Mouse (Mus musculus) lung, adult 2 months (tissue): ENCODE measurements around the gene Sac3d1. TPM values are rescaled to one million over a fixed set of nuclear protein-coding genes. Genes with fewer than 3 reads are reported as not detected.

Experiments used
- DNase-seq: peaks from one replicate; pipeline ENCODE4 v3.0.0; 2022
- H3K4me1 ChIP-seq: fragments of 200-500 bp; 2 replicates; pipeline ENCODE4 v1.6.1; 2011; ENCODE audit warnings: low read length; ENCODE audit not compliant: control insufficient read depth, insufficient read depth
- H3K4me3 ChIP-seq: fragments of 200-500 bp; replicated peaks from 2 replicates; pipeline ENCODE3; 2011; ENCODE audit warnings: low read depth, mild to moderate bottlenecking, control low read depth, low read length; ENCODE audit errors: extremely low read depth
- CTCF ChIP-seq: fragments of 200-500 bp; IDR thresholded peaks from 2 replicates; pipeline ENCODE4 v1.5.1; 2011; ENCODE audit warnings: mild to moderate bottlenecking, low read length, control low read depth; ENCODE audit not compliant: insufficient read depth
- POLR2A ChIP-seq: fragments of 200-500 bp; IDR thresholded peaks from 2 replicates; pipeline ENCODE4 v1.6.1; 2011; ENCODE audit warnings: low read depth, mild to moderate bottlenecking, control low read depth, low read length, borderline replicate concordance; ENCODE audit errors: extremely low read depth
- WGBS: fragments of 180-500 bp; shearing (Covaris S2); methylation state at CpG from one replicate; pipeline ENCODE4 v1.1.7; 2018; 5-methylcytosine and 5-hydroxymethylcytosine counted together
- polyA plus RNA-seq: library from polyadenylated mRNA; depleted of rRNA; stranded (reverse); fragments of >200 nt; gene quantifications from 2 replicates; pipeline ENCODE4 v1.2.3, GENCODE M21; 2012

Gene Sac3d1
- polyA plus RNA-seq, 1 experiment = 25.3 TPM

- no peak for DNase-seq
- TF ChIP-seq CTCF = no peak
- TF ChIP-seq POLR2A = no peak
- Histone ChIP-seq H3K4me3 (no peak overlapping the region), H3K4me1 (no peaks in the 10 kb centered on the region)
- WGBS = 76% methylated on average over 6 of the region's 6 CpGs
These were observed 16.1 kb downstream of the Sac3d1 start for GRCm38 (mm10) chr19:6102169-6102853.

GRCm38 (mm10) chr19:6101186-6101585 is 17.3 kb downstream of the Sac3d1 start:
- WGBS = 55% methylated on average over 6 of the region's 6 CpGs
- Histone ChIP-seq H3K4me3 (no peak overlapping the region), H3K4me1 (no peaks in the 10 kb centered on the region)
- no peak for DNase-seq
- TF ChIP-seq POLR2A = no peak
- TF ChIP-seq CTCF = no peak

- TF ChIP-seq POLR2A (no peak), CTCF (no peak)
- WGBS = 77% methylated on average over 3 of the region's 3 CpGs
- no peak overlapping the region for H3K4me3 ChIP-seq
- DNase-seq = no peak
- H3K4me1 ChIP-seq = no peaks in the 10 kb centered on the region
These were observed 20.6 kb downstream of the Sac3d1 start for GRCm38 (mm10) chr19:6097847-6098246.

GRCm38 (mm10) chr19:6094119-6094518 is 24.3 kb downstream of the Sac3d1 start, which contains the start of gene AC131692.1:
TSS of gene AC131692.1 (plus strand) at chr19:6094419.
- H3K4me3 ChIP-seq = no peak within 1 kb of the TSS
- DNase-seq = no peak
- no peaks in the 10 kb centered on the region for H3K4me1 ChIP-seq
- WGBS = 81% methylated on average over 7 of the region's 7 CpGs
- no peak for TF ChIP-seq POLR2A
- no peak for TF ChIP-seq CTCF

GRCm38 (mm10) chr19:6088841-6089240 is 29.6 kb downstream of the Sac3d1 start:
- 94% methylated on average over 13 of the region's 13 CpGs for WGBS
- Histone ChIP-seq H3K4me3 (no peak overlapping the region), H3K4me1 (peaks cover 4% of the 10 kb centered on the region)
- no peak for DNase-seq
- TF ChIP-seq POLR2A (no peak), CTCF (no peak)

DNA sequence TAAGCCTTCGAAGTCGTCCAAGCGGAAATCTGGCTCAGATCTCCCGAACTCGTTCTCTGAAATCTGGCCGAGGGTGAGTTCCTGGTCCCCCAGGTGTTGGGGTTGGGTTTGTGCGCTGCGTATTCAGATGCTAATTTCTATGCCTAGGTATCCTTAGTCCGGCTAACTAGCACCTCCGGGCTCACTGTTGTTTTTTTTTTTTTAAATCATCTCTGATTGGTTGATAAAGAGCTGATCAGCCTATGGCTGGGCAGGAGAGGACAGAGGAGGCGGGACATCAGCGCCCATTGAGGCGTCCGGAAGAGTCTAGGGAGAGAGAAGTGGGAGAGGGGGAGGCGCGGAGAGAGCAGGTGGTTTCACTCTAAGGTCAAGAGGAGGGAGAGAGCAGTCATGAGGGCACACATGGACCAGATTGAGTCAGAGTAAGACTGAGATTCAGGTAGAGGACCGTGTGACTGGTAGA is 33.0 kb downstream of the Sac3d1 start:
- TF ChIP-seq POLR2A (no peak), CTCF (no peak)
- Histone ChIP-seq H3K4me1 (peaks cover 7% of the 10 kb centered on the region), H3K4me3 (peak overlapping the region; percentile 43)
- peak; percentile 23 for DNase-seq
- WGBS = under 1% methylated on average over 17 of the region's 17 CpGs

DNA sequence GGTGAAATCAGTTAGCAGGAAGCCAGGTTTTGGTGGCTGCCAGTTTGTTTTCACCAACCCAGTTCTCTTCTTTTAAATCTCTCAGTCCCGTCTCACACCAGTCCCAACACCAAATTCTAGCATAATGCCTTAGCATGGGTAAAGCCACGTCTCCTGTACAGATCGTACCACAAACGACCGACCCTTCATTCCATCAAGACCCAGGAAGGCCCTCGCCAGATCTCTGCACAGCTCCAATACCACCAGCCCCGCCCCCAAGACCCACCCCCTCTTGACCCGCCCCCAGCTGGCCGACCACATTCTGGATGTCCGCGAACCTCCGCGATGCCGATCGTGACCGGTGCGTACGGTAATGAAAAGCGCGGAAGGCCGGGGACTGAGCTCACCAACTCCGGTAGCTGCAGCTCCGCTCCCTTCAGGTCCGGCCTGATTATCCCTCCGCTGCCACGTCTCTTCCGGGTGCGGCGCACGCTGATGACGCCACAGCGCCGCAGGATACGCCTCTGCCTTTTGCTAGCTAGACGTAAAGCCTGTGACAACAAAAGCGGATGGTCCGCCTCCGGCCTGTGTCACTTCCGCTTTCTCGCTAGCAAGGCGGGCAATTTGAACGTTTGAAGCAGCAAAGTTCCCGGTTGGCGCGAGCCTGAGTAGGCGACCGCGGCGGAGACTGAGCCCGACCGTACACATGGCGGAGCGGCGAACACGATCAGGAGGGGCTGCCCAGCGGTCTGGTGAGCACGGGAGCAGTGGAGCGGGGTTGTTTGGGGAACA is 33.8 kb downstream of the Sac3d1 start, which contains the start of the genes Zfpl1 and Cdca5:
Zfpl1 (minus strand) TSS at position 479 of the 771 bp plus-strand sequence.
Cdca5 (plus strand) TSS at position 506 of the 771 bp plus-strand sequence.
- H3K4me3 ChIP-seq = peak within 1 kb of the TSS; percentile 94
- H3K4me1 ChIP-seq = peaks cover 7% of the 10 kb centered on the region
- under 1% methylated on average over 58 of the region's 58 CpGs for WGBS
- peak; percentile 96 for DNase-seq
- TF ChIP-seq POLR2A (peak; percentile 76; the same call in 1 of the 2 replicates), CTCF (no peak)

DNA sequence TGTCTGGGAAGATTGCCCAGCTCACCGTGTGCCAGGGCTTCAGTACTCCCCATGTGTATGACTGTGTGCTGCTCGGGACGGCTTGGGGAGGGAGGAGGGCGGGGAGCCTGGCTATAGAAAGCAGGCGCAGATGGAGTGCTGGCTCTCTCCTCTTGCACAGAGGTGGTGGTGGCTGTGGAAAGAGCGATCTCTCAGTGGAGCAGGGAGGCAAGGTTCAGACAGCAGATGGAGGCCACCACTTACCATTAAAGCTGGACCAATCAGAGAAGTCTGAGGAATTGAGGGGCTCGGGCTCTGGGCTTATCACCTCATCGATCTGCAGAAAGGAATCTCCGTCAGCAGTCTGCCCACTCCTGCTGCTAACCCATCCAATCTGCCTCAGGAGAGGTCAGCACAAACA is 36.3 kb downstream of the Sac3d1 start, which contains the start of gene Gm28374:
Gm28374 (minus strand) TSS at position 101 of the 400 bp plus-strand sequence.
- TF ChIP-seq POLR2A (no peak), CTCF (no peak)

DNA sequence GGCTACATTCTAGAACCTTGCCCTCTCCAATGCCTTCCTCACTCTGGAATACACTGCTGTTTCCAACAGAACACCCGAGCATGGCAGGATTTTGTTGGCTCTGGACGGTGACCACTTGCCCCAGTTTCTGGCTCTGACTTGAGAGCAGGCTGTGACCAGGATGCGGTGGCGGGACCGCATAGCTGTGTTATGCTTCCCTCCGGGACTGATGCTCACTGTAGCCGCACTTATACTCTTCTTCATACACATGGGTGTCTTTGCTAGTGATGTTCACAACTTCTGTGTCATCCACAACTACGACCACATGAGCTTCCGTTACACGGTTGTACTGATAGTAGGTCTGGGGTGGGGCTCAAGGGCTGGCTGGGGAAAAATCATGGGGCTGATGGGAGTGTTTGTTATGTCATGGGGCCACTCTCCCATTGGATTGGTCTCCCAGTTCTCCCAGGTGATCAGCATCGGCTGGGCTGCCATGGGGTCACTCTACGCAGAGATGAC is 38.4 kb downstream of the Sac3d1 start, which contains the start of gene Tmem262:
Tmem262 (plus strand) TSS at position 51 of the 498 bp plus-strand sequence.
- peaks cover 13% of the 10 kb centered on the region for H3K4me1 ChIP-seq
- DNase-seq = no peak
- H3K4me3 ChIP-seq = no peak within 1 kb of the TSS
- no peak for TF ChIP-seq CTCF
- no peak for TF ChIP-seq POLR2A
- 91% methylated on average over 12 of the region's 12 CpGs for WGBS

More for the DNA sequence above, 36.3 kb downstream of the Sac3d1 start, which contains the start of gene Gm28374:
- no peak within 1 kb of the TSS for H3K4me3 ChIP-seq
- WGBS = 84% methylated on average over 9 of the region's 9 CpGs
- DNase-seq = no peak
- peaks cover 7% of the 10 kb centered on the region for H3K4me1 ChIP-seq
